Mouse (Mus musculus) CH12F3 (cell line): ENCODE results near the gene Golm1.
"Not testable (repeated sequence)": the region's sequence is repeated elsewhere in the genome, so short reads cannot be mapped to it uniquely, and the experiment has no call there.

Experiments
- in situ Hi-C: fragments of 300-500 bp; cut with MboI; formaldehyde crosslinking; loops from 2 replicates; pipeline ENCODE4 v1.14.3; 2020; ENCODE audit warnings: low sequenced_read_pairs

Golm1 gene

DNA sequence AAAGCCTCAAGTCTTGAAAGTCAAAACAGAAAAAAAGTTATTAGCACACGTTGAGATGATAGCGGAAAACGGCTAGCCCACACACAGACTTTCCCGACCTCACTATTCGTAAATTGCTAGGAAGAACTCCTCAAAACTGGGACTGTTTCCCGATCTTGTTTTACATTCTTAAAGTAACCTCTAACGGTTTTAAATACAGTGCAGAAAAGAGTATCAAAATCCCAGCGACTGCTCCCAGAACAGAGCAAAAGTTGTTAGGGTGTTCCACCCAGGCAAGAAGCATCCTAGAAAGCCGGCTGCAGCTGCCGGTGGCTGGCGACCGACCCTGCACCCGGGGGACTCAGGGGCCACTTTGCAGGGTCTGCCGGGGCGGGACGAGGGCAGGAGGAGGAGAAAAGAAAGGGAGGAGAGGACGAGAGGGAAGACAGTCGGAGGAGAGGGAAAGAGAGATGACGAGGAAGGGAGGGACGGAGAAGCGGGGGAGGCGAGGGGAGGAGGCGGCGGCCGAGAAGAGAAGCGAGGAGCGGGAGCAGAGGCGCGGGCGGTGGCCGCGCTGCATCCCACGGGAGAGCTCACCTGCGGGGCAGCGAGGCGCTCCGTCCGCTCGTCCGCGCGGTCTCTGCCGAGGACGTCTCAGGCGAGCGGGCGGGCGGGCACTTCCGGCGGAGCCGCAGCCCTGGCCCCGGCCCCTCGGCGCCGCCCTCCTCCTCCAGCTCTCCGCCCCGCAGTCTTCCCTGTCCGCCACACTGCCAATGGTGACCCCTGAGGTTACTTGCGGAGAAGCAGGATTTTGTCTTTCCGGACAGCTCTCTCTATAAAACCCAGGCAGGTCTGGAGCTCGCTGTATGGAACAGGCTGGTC lies at the start of gene Golm1:
TSS of gene Golm1 (minus strand) at position 661 of the 861 bp plus-strand sequence.
- in situ Hi-C loops = no loop called here

DNA sequence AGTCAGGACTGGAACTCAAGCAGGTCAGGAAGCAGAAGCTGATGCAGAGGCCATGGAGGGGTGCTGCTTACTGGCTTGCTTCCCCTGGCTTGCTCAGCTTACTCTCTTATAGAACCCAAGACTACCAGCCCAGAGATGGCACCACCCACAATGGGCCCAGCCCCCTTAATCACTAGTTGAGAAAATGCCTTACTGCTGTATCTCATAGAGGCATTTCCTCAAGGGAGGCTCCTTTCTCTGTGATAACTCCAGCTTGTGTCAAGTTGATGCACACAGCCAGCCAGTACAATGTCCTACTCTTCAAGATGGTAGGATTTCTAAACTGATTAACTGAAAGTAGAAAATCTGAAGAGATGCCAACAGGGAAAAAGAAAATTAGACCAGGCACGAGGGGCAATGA lies 46.5 kb upstream of the Golm1 start:
- in situ Hi-C loops = not testable (repeated sequence)

GRCm38 (mm10) chr13:59719475-59719874 lies 43.9 kb upstream of the Golm1 start:
- in situ Hi-C loops = no loop called here

- in situ Hi-C loops = not testable (repeated sequence)
Measured at GRCm38 (mm10) chr13:59718857-59719440, 43.3 kb upstream of the Golm1 start.

DNA sequence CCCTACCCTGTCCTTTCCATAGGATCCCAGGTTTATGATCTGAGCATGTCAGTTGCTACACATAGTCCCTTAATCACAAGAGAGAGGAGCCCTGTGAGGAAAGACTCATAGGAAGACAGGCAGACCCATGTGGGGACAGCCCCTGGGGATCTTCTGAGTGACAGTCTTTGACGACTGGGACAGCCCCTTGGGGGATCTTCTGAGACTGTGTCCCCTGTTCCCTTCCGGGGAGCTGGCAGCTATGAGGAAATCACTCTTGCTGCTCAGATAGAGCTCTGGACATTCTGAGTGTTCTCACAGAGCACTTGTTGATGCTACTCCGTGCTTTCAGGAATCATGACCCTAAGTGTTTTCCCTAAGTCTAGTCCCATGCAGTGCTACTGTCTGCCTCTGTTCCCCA lies 38.1 kb upstream of the Golm1 start:
- in situ Hi-C loops = no loop called here

DNA sequence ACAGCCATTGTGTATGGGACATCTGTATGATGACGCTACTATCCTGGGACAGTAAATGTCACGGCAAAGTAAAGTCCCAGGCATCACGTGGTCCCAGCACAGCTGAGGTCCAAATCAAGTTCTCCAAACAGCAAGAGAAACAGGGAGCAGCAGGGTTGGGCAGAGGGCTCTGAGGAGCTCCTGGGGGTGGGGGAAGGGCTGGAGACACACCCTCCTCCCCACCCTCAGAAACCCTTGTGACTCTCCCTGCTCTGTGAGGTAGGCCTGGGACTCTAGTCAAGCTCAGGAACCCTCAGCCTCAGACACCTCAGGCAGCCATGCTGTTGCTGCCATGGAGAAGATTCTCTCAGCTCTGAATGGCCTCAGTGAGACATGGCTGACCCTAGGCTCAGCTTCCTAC lies 36.4 kb upstream of the Golm1 start, which contains the start of gene Spata31d1b:
TSS of gene Spata31d1b (plus strand) at position 301 of the 400 bp plus-strand sequence.
- in situ Hi-C loops = not testable (repeated sequence)

- in situ Hi-C loops = no loop called here
Measured at GRCm38 (mm10) chr13:59710230-59710629, 34.6 kb upstream of the Golm1 start, which contains the start of gene Spata31d1a. Gene Spata31d1a, minus strand, starts transcription at chr13:59710330.

GRCm38 (mm10) chr13:59704562-59704961 lies 29.0 kb upstream of the Golm1 start:
- in situ Hi-C loops = no loop called here

GRCm38 (mm10) chr13:59703514-59703913 lies 27.9 kb upstream of the Golm1 start:
- in situ Hi-C loops = no loop called here

- in situ Hi-C loops = not testable (repeated sequence)
Measured at GRCm38 (mm10) chr13:59700137-59700536, 24.5 kb upstream of the Golm1 start.

- in situ Hi-C loops = no loop called here
Measured at GRCm38 (mm10) chr13:59699131-59699530, 23.5 kb upstream of the Golm1 start.

GRCm38 (mm10) chr13:59695781-59696180 lies 20.2 kb upstream of the Golm1 start:
- in situ Hi-C loops = no loop called here

GRCm38 (mm10) chr13:59694008-59694407 lies 18.4 kb upstream of the Golm1 start, which contains the start of gene 4921517D22Rik:
Gene 4921517D22Rik, minus strand, starts transcription at chr13:59694108.
- in situ Hi-C loops = no loop called here

DNA sequence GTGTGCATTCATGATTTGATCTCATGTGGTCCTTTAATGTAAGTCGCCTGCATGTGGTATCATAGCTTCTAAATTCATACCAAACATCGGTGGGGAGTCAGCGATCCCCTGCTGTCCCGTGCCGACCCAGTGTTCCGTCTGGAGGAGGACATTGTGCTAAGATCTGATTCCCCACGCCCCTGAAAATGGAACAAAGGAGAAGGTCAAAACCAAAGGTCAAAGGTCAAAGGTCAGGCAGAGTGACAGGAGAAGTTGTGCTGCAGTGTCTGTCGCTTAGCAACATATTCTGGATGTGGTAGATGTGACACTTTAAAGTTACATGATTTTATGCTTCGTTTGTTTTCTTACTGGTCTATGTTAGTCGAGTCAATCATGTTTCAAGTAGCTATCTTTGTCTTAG lies 15.9 kb upstream of the Golm1 start:
- in situ Hi-C loops = no loop called here

DNA sequence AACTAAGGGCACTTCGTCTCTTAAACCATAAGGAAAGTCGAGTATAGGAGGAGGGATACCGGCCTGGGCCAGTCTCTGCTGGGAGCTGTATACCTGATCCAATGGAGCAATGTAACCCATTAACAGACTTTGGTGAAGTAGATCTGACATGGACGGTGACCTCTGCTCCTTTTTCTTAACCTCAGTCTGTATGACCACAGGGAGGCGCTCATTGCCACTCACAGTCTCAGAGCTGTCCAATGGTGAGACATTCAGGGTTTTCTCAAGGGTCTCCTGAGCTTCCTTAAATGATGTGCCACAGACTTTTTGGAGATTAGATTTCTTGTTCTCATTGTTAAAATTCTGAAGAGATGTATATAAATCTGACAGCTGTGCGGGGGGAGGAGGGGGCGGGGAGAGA lies 15.0 kb upstream of the Golm1 start:
- in situ Hi-C loops = no loop called here

GRCm38 (mm10) chr13:59689843-59690242 lies 14.2 kb upstream of the Golm1 start:
- in situ Hi-C loops = no loop called here

- in situ Hi-C loops = no loop called here
Measured at GRCm38 (mm10) chr13:59689313-59689712, 13.7 kb upstream of the Golm1 start.

- in situ Hi-C loops = no loop called here
Measured at GRCm38 (mm10) chr13:59688338-59688770, 12.7 kb upstream of the Golm1 start.

DNA sequence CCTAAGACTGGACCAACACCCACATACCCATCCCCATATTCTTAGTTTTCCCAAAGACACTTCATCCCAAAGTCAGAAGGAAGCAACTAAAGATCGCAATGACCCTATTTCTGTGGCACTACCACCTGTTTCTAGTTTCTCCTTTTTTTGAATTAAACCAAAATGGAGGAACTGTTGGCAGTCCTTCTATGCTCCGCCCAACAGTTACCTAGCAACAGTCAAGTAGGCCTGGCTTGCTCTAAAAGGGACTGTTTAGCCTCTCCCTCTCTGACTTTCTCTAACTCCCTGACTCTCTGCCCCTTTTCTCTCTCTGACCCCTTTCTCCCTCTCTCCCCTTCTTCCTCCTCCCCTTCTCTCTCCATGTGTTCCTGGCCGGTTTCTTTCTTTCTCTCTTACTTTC lies 9.6 kb upstream of the Golm1 start:
- in situ Hi-C loops = no loop called here

DNA sequence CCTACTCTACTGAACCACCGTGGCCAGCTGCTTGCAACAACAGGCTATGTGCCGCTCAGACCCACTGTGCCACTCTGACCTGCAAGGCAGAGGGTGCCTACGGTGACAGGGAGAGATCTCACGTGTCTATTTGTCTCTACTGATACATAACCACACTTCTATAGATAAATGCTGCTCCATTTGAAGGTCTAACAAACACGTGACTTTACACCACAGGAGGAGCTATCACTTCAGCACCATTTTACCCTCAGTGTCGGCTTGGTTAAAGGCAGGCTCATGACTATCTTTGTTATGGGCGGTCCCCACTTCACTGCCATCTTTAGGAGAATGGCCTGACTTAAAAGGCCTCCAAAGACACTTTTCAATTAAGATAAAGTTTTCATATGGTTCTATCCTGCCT lies 7.0 kb upstream of the Golm1 start:
- in situ Hi-C loops = no loop called here

DNA sequence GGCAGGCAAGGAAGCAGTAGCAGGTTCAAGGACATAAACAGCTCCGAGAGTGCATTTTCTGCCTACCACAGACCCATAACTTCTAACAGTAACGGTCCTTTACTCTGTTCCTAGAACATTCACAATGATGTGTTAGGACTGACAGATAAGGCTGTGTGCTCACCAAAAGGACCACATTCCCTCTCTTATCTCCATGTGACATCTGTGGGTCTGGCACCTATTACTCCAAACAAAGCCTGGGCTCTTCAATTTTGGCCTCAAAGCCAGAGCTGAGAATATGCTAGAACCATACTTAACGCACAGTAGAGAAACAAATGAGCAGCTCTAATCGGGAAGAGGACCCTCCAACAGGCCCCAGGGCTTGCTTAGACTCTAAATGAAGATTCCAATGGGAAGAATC lies 4.3 kb upstream of the Golm1 start:
- in situ Hi-C loops = no loop called here

DNA sequence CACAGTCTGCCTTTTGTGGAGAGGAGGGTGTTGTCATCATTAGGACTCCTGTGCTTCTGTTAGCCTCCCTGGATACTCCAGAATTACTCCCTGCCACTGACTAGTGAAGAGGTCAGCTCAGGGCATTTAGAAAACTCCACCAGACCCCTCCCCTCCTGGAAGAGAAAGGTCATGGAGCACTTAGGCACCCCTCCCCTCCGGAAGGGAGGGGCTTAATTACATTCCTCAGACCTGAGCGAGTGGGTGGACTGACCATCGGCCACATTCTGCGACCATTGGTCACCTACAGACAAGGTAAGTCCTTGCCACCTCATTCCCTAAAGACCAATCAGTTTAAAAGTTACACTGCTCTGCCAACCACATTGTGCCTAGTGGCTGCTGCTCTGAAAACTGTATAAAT lies 3.7 kb upstream of the Golm1 start:
- in situ Hi-C loops = no loop called here
